23 mouse cellular contexts compared by ENCODE assay signal in genomic region chr11:7067263-7067662, GRCm38 (mm10). TPM values are rescaled to one million over a fixed set of nuclear protein-coding genes. Genes with fewer than 3 reads are reported as not detected.
DNase-seq lines count a peak whose midpoint lies in the region; ATAC-seq and TF ChIP-seq lines count a peak whose summit lies in the region.
"Had no signal": no experiment of that assay in that cellular context is flagged by ENCODE, and none has a peak within 500 bp of the region (broad histone marks: within the 10 kb centered on the region; RNA-seq: fewer than 3 reads in every experiment).

No protein-coding gene starts in this region.

- no peaks in the 10 kb centered on the region for H3K36me3 ChIP-seq in hindbrain, embryonic 13.5 days
- H3K36me3 ChIP-seq in hindbrain, embryonic 11.5 days (ENCODE audit: control insufficient read depth, insufficient read depth, low read length): no peaks in the 10 kb centered on the region
- H3K36me3 ChIP-seq in heart, embryonic 12.5 days: no peaks in the 10 kb centered on the region
- H3K36me3 ChIP-seq: embryonic facial prominence, embryonic 15.5 days; forebrain, embryonic 10.5 days; forebrain, embryonic 15.5 days; heart, embryonic 10.5 days; heart, embryonic 15.5 days had no signal

- no peak for TF ChIP-seq CTCF in layer of hippocampus, adult 2 months (conservative IDR thresholded peaks at IDR 0.05)

- peaks cover 36% of the 10 kb centered on the region for H3K27me3 ChIP-seq in hindbrain, embryonic 13.5 days
- peaks cover 26% of the 10 kb centered on the region for H3K27me3 ChIP-seq in hindbrain, embryonic 11.5 days (ENCODE audit: control insufficient read depth, insufficient read depth, low read length)
- peaks cover 71% of the 10 kb centered on the region for H3K27me3 ChIP-seq in heart, embryonic 12.5 days (replicated peaks)
- H3K27me3 ChIP-seq: Patski had no signal

- H3K9me3 ChIP-seq in hindbrain, embryonic 13.5 days: no peaks in the 10 kb centered on the region
- H3K9me3 ChIP-seq in hindbrain, embryonic 11.5 days (ENCODE audit: control insufficient read depth, low read length): no peaks in the 10 kb centered on the region
- no peaks in the 10 kb centered on the region for H3K9me3 ChIP-seq in heart, embryonic 12.5 days (replicated peaks)
- H3K9me3 ChIP-seq: embryonic facial prominence, embryonic 15.5 days; forebrain, embryonic 10.5 days; forebrain, embryonic 15.5 days; heart, embryonic 10.5 days; heart, embryonic 15.5 days had no signal

- 0 out of 2 replicates have a peak overlapping the region, but pooled peaks have one; percentile 91 for H3K4me2 ChIP-seq in hindbrain, embryonic 13.5 days
- H3K4me2 ChIP-seq in hindbrain, embryonic 11.5 days (replicated peaks; ENCODE audit: low read depth, low read length): no peak overlapping the region
- H3K4me2 ChIP-seq in heart, embryonic 12.5 days: no peak overlapping the region
- H3K4me2 ChIP-seq: embryonic facial prominence, embryonic 15.5 days; forebrain, embryonic 15.5 days; heart, embryonic 15.5 days had no signal

- no peak overlapping the region for H3K4me3 ChIP-seq in hindbrain, embryonic 13.5 days
- H3K4me3 ChIP-seq in hindbrain, embryonic 11.5 days (ENCODE audit: low read depth, low read length): no peak overlapping the region
- H3K4me3 ChIP-seq in layer of hippocampus, adult 2 months: peak overlapping the region; percentile 87
- H3K4me3 ChIP-seq in heart, embryonic 12.5 days: no peak overlapping the region
- H3K4me3 ChIP-seq: embryonic facial prominence, embryonic 15.5 days; erythroblast, embryonic 14.5 days; forebrain, embryonic 10.5 days; heart, embryonic 10.5 days; heart, embryonic 15.5 days had no signal

- peaks cover 57% of the 10 kb centered on the region for H3K4me1 ChIP-seq in hindbrain, embryonic 13.5 days (replicated peaks)
- peaks cover 6% of the 10 kb centered on the region for H3K4me1 ChIP-seq in hindbrain, embryonic 11.5 days (replicated peaks; ENCODE audit: control insufficient read depth, insufficient read depth, low read length)
- H3K4me1 ChIP-seq in heart, embryonic 12.5 days (replicated peaks): peaks cover 29% of the 10 kb centered on the region

- no peak overlapping the region for H3K9ac ChIP-seq in hindbrain, embryonic 13.5 days
- no peak overlapping the region for H3K9ac ChIP-seq in hindbrain, embryonic 11.5 days (ENCODE audit: low read depth, low read length)
- no peak overlapping the region for H3K9ac ChIP-seq in heart, embryonic 12.5 days
- H3K9ac ChIP-seq: embryonic facial prominence, embryonic 15.5 days; forebrain, embryonic 15.5 days; heart, embryonic 15.5 days had no signal

- no peak for ATAC-seq in hindbrain, embryonic 13.5 days (ENCODE audit: low FRiP score)
- ATAC-seq in hindbrain, embryonic 11.5 days (ENCODE audit: low FRiP score): no peak
- ATAC-seq in heart, embryonic 12.5 days (ENCODE audit: insufficient number of reproducible peaks, low FRiP score): no peak
- ATAC-seq: activated CD4-positive, CD25-positive, alpha-beta regulatory T cell, adult 4 months; forebrain, embryonic 15.5 days; Patski had no signal

- H3K27ac ChIP-seq in hindbrain, embryonic 13.5 days: no peak overlapping the region
- H3K27ac ChIP-seq in hindbrain, embryonic 11.5 days (ENCODE audit: low read depth, low read length): no peak overlapping the region
- H3K27ac ChIP-seq in layer of hippocampus, adult 2 months: peak overlapping the region; percentile 98
- H3K27ac ChIP-seq in heart, embryonic 12.5 days (ENCODE audit: poor library complexity, severe bottlenecking): no peak overlapping the region
- H3K27ac ChIP-seq: embryonic facial prominence, embryonic 15.5 days; forebrain, embryonic 10.5 days; forebrain, embryonic 15.5 days; heart, embryonic 10.5 days; heart, embryonic 15.5 days had no signal

- WGBS in hindbrain, embryonic 13.5 days: 85% methylated on average over 4 of the region's 4 CpGs
- 74% methylated on average over 4 of the region's 4 CpGs for WGBS in hindbrain, embryonic 11.5 days
- WGBS in heart, embryonic 12.5 days: 69% methylated on average over 4 of the region's 4 CpGs

- peak; percentile 42 for DNase-seq in cerebellum, adult 8-10 months
- no peak for DNase-seq in cerebellum, adult 11 months
- no peak for DNase-seq in hindbrain, embryonic 11.5 days (ENCODE audit: low spot score)
- no peak for DNase-seq in layer of hippocampus, adult 2 months (ENCODE audit: low spot score in 2 of 2)
- DNase-seq in layer of hippocampus, postnatal 10 days (ENCODE audit: low spot score in 2 of 2): no peak
- DNase-seq: adrenal gland, postnatal 14 days; embryo, embryonic 11 days; gastrocnemius, postnatal 10 days; heart, adult 18-20 months; heart, postnatal 14 days; kidney, adult 11 months; kidney, adult 9 months had no signal

RNA-seq across cellular contexts. Expression of gene Adcy1, which starts 4.0 kb away (rescaled TPM):
- 4.5 and 5.1 TPM in 2 replicates for polyA plus RNA-seq in hindbrain, embryonic 13.5 days (2015; fragmentation: Nextera tagmentation; extraction: Ambion mirVana)
- polyA plus RNA-seq in hindbrain, embryonic 11.5 days (2014; fragmentation: Nextera tagmentation; extraction: Ambion mirVana): 1.8 and 2.0 TPM in 2 replicates
- total RNA-seq in layer of hippocampus, adult 2 months (2021): 100 to 1,000 TPM; 376 to 403 TPM
- total RNA-seq in layer of hippocampus, postnatal 10 days (2021): 100 to 1,000 TPM; 191 to 208 TPM
- polyA plus RNA-seq in heart, embryonic 12.5 days (2016; fragmentation: Nextera tagmentation; extraction: Ambion mirVana): 1.2 and 1.3 TPM in 2 replicates
- total RNA-seq: hematopoietic stem cell, adult 5-6 weeks had no signal
